Mouse (Mus musculus): ENCODE results near the gene Rbp7. TPM values are rescaled to one million over a fixed set of nuclear protein-coding genes. Genes with fewer than 3 reads are reported as not detected.

Gene Rbp7
- 2.8 and 3.5 TPM in 2 replicates for polyA plus RNA-seq (2015; fragmentation: Nextera tagmentation; extraction: Ambion mirVana)

DNA sequence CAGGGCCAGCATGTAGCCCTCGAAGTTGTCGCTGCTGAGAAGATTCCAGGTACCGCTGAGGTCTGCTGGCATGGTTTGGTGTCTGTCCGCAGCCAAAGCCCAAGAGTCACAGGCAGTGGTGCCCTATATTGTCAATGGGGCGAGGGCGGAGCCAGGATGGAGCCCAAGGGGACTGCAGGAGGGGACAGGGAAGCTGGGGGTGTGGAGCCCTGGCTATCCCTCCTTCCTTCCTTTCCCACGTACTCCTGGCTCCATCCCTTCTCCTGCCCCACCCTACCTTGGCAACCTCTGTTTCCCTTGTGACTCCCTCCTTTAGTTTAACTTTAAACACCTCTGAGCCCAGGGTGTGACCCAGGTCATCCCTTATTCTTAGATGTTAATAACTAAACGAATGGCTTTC lies at the start of gene Rbp7:
Gene Rbp7 (minus strand): TSS at position 100 of the 400 bp plus-strand sequence.

DNA sequence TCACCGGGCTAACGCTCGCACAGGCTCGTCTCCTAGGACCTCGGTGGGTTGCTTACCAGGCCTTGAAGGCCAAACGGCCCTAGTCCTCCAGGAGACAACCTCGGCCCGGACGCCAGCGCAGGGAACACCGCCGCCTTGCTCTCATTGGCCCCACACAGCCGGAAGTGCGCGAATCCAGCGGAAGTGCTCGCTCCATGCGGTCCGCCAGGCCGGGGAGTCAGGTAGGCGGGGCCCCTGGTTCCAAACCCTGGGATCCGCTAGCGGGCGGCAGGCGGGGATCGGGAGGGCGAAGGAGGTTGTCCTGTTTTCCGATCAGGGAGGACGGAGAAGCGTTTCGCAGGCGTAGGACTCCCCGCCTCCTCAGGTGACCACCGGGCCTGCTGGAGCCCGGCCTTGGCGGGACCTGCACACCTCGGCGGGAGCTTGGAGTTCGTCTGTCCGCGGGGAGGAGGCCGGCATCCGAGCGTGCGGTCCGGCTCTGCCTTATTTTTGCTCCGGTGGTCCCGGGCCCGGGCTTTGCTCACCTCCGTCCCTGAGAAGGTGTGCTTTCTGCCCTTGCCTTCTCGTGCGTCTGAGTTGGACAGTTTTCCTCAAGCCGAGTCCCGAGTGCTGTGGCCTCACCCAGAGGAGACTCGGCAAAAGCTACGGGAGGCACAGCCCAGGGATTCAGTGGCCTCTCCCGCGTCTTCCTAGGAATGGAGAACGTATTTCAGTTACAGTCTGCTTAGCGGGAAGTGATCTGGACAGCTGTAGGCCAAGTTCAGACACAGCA lies 30.5 kb upstream of the Rbp7 start, which contains the start of the genes Nmnat1 and Lzic:
Gene Nmnat1 (minus strand): TSS at position 150 of the 772 bp plus-strand sequence.
Gene Lzic (plus strand): TSS at position 177 of the 772 bp plus-strand sequence.

DNA sequence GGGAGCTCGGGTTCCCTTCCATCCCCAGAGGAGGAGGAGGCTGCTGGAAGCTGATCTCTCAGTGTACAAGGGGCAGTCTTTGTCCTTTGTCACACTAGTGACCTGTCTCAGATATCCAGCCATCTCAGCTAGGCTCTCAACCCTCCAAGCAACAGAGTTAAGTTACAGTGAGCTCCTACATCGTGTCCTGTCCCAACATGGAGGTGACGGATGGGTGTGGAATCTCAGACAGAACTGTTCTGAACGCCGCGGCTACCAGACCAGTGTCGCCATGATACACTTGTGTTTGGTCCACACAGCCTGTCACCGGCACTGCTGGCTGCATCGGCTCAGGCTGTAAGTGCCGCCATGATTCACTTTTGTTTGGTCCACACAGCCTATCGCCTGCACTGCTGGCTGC lies 22.3 kb upstream of the Rbp7 start, which contains the start of gene Tmem274:
Gene Tmem274 (plus strand): TSS at position 301 of the 400 bp plus-strand sequence.

DNA sequence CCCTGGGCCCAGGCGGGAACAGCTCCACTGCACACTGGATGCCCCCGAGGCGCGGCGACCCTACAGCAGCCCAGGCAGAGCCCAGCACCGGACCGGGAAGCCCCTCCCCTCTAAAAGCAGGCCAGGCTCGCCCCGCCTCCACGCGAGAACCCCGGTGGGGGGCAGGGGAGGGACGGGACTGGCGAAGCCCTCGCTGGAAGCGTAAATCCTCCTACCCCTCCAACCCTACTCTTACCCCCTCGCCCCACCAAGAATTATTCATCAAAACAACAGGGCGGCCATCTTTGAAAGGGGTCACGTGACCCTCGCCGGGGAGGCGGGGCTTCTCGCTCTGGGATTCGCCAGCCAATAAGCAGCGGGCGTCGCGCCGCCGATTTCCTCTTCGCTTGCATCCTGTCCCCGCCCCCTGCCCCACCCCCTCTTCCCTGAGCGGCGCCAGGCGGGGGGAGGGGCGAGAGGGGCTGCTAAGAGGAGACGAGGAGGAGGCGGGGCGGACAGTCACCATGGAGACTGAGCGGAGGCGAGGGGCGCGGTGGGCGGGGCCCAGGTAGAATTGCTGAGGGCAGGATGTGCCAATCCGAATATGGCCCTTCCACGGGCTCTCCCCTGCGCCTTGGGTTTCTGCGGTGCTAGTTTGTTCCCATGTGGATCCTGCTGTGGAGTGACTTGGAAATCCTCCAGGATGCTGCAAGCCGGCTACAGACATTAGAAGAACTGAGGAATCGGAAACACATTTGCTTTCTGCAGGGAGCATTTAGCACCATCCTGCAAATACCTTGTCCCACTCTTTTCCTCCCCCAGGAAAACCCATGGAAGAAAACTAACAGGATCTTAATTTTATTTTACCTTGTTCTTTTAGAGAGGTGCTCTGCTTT lies 28.2 kb downstream of the Rbp7 start, which contains the start of gene Ube4b:
Gene Ube4b (minus strand): TSS at position 425 of the 875 bp plus-strand sequence.

Other genes with a start within 250 kb of the Rbp7 start
- 6.3 and 10.6 TPM in 2 replicates for gene Kif1b, start 147.3 kb downstream of the Rbp7 start, polyA plus RNA-seq (2015; fragmentation: Nextera tagmentation; extraction: Ambion mirVana)
- 13.1 and 16.0 TPM in 2 replicates for gene Ube4b, start 28.2 kb downstream of the Rbp7 start, polyA plus RNA-seq (2015; fragmentation: Nextera tagmentation; extraction: Ambion mirVana)
- gene Tmem274, start 22.4 kb upstream of the Rbp7 start, polyA plus RNA-seq (2015; fragmentation: Nextera tagmentation; extraction: Ambion mirVana) = not detected in 2 replicates
- 4.0 and 4.5 TPM in 2 replicates for gene Nmnat1, start 30.2 kb upstream of the Rbp7 start, polyA plus RNA-seq (2015; fragmentation: Nextera tagmentation; extraction: Ambion mirVana)
- gene Lzic, start 30.3 kb upstream of the Rbp7 start, polyA plus RNA-seq (2015; fragmentation: Nextera tagmentation; extraction: Ambion mirVana) = 17.7 and 19.7 TPM in 2 replicates
- 23.7 and 30.4 TPM in 2 replicates for gene Ctnnbip1, start 63.3 kb upstream of the Rbp7 start, polyA plus RNA-seq (2015; fragmentation: Nextera tagmentation; extraction: Ambion mirVana)
- gene Clstn1, start 131.5 kb upstream of the Rbp7 start, polyA plus RNA-seq (2015; fragmentation: Nextera tagmentation; extraction: Ambion mirVana) = 9.9 and 10.6 TPM in 2 replicates
- 14.1 and 20.1 TPM in 2 replicates for gene Pik3cd, start 247.6 kb upstream of the Rbp7 start, polyA plus RNA-seq (2015; fragmentation: Nextera tagmentation; extraction: Ambion mirVana)